Mouse (Mus musculus): Measurements from ENCODE around the gene Boc. TPM values are rescaled to one million over a fixed set of nuclear protein-coding genes. Genes with fewer than 3 reads are reported as not detected.

Gene Boc
- total RNA-seq (2017), result not detected in 3 replicates

- peak; percentile 50; the same call in 1 of the 2 replicates for ATAC-seq (replicated peaks; ENCODE audit: insufficient number of reproducible peaks, low FRiP score, low TSS enrichment, poor library complexity, severe bottlenecking)
These were observed at the start of gene Boc for GRCm38 (mm10) chr16:44558471-44559329. TSS of gene Boc (minus strand) at chr16:44558897.

- no peak for ATAC-seq (replicated peaks; ENCODE audit: insufficient number of reproducible peaks, low FRiP score, low TSS enrichment, poor library complexity, severe bottlenecking)
These were observed 47.9 kb upstream of the Boc start for GRCm38 (mm10) chr16:44606643-44607042.

- 0 out of 2 replicates have a peak, but pooled peaks have one; percentile 40 for ATAC-seq (replicated peaks; ENCODE audit: insufficient number of reproducible peaks, low FRiP score, low TSS enrichment, poor library complexity, severe bottlenecking)
These were observed 45.4 kb upstream of the Boc start for GRCm38 (mm10) chr16:44604021-44604616.

- no peak for ATAC-seq (replicated peaks; ENCODE audit: insufficient number of reproducible peaks, low FRiP score, low TSS enrichment, poor library complexity, severe bottlenecking)
These were observed 43.5 kb upstream of the Boc start for GRCm38 (mm10) chr16:44601999-44602794.

GRCm38 (mm10) chr16:44601182-44601581, 42.5 kb upstream of the Boc start:
- no peak for ATAC-seq (replicated peaks; ENCODE audit: insufficient number of reproducible peaks, low FRiP score, low TSS enrichment, poor library complexity, severe bottlenecking)

- no peak for ATAC-seq (replicated peaks; ENCODE audit: insufficient number of reproducible peaks, low FRiP score, low TSS enrichment, poor library complexity, severe bottlenecking)
These were observed 38.6 kb upstream of the Boc start for GRCm38 (mm10) chr16:44597106-44597806.

- ATAC-seq (replicated peaks; ENCODE audit: insufficient number of reproducible peaks, low FRiP score, low TSS enrichment, poor library complexity, severe bottlenecking), result no peak
These were observed 30.8 kb upstream of the Boc start for GRCm38 (mm10) chr16:44589506-44589905.

GRCm38 (mm10) chr16:44579421-44580024, 20.8 kb upstream of the Boc start:
- ATAC-seq (replicated peaks; ENCODE audit: insufficient number of reproducible peaks, low FRiP score, low TSS enrichment, poor library complexity, severe bottlenecking), result no peak

- no peak for ATAC-seq (replicated peaks; ENCODE audit: insufficient number of reproducible peaks, low FRiP score, low TSS enrichment, poor library complexity, severe bottlenecking)
These were observed 19.9 kb upstream of the Boc start for GRCm38 (mm10) chr16:44578551-44578950.

- ATAC-seq (replicated peaks; ENCODE audit: insufficient number of reproducible peaks, low FRiP score, low TSS enrichment, poor library complexity, severe bottlenecking), result no peak
These were observed 9.4 kb upstream of the Boc start for GRCm38 (mm10) chr16:44568056-44568455.

GRCm38 (mm10) chr16:44565328-44566210, 6.9 kb upstream of the Boc start:
- ATAC-seq (replicated peaks; ENCODE audit: insufficient number of reproducible peaks, low FRiP score, low TSS enrichment, poor library complexity, severe bottlenecking), result no peak

- no peak for ATAC-seq (replicated peaks; ENCODE audit: insufficient number of reproducible peaks, low FRiP score, low TSS enrichment, poor library complexity, severe bottlenecking)
These were observed 5.7 kb upstream of the Boc start for GRCm38 (mm10) chr16:44564359-44564758.

- no peak for ATAC-seq (replicated peaks; ENCODE audit: insufficient number of reproducible peaks, low FRiP score, low TSS enrichment, poor library complexity, severe bottlenecking)
These were observed 3.4 kb upstream of the Boc start for GRCm38 (mm10) chr16:44562061-44562460.

GRCm38 (mm10) chr16:44560214-44560613, 1.5 kb upstream of the Boc start:
- no peak for ATAC-seq (replicated peaks; ENCODE audit: insufficient number of reproducible peaks, low FRiP score, low TSS enrichment, poor library complexity, severe bottlenecking)

- ATAC-seq (replicated peaks; ENCODE audit: insufficient number of reproducible peaks, low FRiP score, low TSS enrichment, poor library complexity, severe bottlenecking), result no peak
These were observed 616 bp upstream of the Boc start for GRCm38 (mm10) chr16:44559330-44559695.

GRCm38 (mm10) chr16:44557661-44558470, 831 bp downstream of the Boc start:
- no peak for ATAC-seq (replicated peaks; ENCODE audit: insufficient number of reproducible peaks, low FRiP score, low TSS enrichment, poor library complexity, severe bottlenecking)

GRCm38 (mm10) chr16:44557084-44557483, 1.6 kb downstream of the Boc start:
- no peak for ATAC-seq (replicated peaks; ENCODE audit: insufficient number of reproducible peaks, low FRiP score, low TSS enrichment, poor library complexity, severe bottlenecking)

Data from monocyte, adult 5-6 weeks (primary cell).